Mouse (Mus musculus): ENCODE measurements around the gene Wdr60. TPM values are rescaled to one million over a fixed set of nuclear protein-coding genes. Genes with fewer than 3 reads are reported as not detected.

Wdr60 gene
- total RNA-seq (2014; fragmentation: Nextera tagmentation) (24.9 and 30.0 TPM in 2 replicates), total RNA-seq (2017) (49.5 and 68.6 TPM in 2 replicates), polyA plus RNA-seq (2012) (10.7 and 13.5 TPM in 2 replicates)

GRCm38 (mm10) chr12:116262555-116263341 lies at the start of gene Wdr60:
Wdr60 (minus strand) TSS chr12:116263022.
- ATAC-seq (ENCODE audit: extremely low read depth, insufficient number of reproducible peaks, low FRiP score, poor library complexity, severe bottlenecking) = peak; percentile 84
- Histone ChIP-seq H3K9me3 (replicated peaks) (no peaks in the 10 kb centered on the region), H3K4me3 (ENCODE audit: low read depth, low read length) (peak within 1 kb of the TSS; percentile 74), H3K4me1 (ENCODE audit: insufficient read depth, low read depth, low read length) (peaks cover 27% of the 10 kb centered on the region), H3K36me3 (replicated peaks) (peaks cover 7% of the 10 kb centered on the region), H3K27me3 (ENCODE audit: insufficient read depth, low read length) (no peaks in the 10 kb centered on the region)
- TF ChIP-seq CTCF (IDR thresholded peaks at IDR 0.05; ENCODE audit: low read depth, low read length) (no peak), GATA1 (IDR thresholded peaks at IDR 0.05; ENCODE audit: borderline replicate concordance, low read length) (no peak), POLR2AphosphoS5 (IDR thresholded peaks at IDR 0.05; ENCODE audit: insufficient replicate concordance, low read depth, low read length) (no peak)
- peak; percentile 79 for DNase-seq (ENCODE audit: low spot score)

- ATAC-seq (ENCODE audit: extremely low read depth, insufficient number of reproducible peaks, low FRiP score, poor library complexity, severe bottlenecking) = no peak
- H3K9me3 ChIP-seq (replicated peaks) = no peaks in the 10 kb centered on the region
These were observed 45.8 kb upstream of the Wdr60 start for GRCm38 (mm10) chr12:116308612-116309011.

GRCm38 (mm10) chr12:116307870-116308269 lies 45.0 kb upstream of the Wdr60 start:
- H3K4me1 ChIP-seq (ENCODE audit: insufficient read depth, low read depth, low read length) = peaks cover 17% of the 10 kb centered on the region
- peaks cover 6% of the 10 kb centered on the region for H3K36me3 ChIP-seq (replicated peaks)
- TF ChIP-seq POLR2AphosphoS5 (IDR thresholded peaks at IDR 0.05; ENCODE audit: insufficient replicate concordance, low read depth, low read length) (no peak), CTCF (IDR thresholded peaks at IDR 0.05; ENCODE audit: low read depth, low read length) (no peak), TAL1 (conservative IDR thresholded peaks at IDR 0.05; ENCODE audit: low read depth, low read length) (no peak), GATA1 (IDR thresholded peaks at IDR 0.05; ENCODE audit: borderline replicate concordance, low read length) (no peak), GATA2 (IDR thresholded peaks at IDR 0.05; ENCODE audit: borderline replicate concordance, low read depth, low read length) (no peak)
- ATAC-seq (ENCODE audit: extremely low read depth, insufficient number of reproducible peaks, low FRiP score, poor library complexity, severe bottlenecking) (no peak), DNase-seq (ENCODE audit: low spot score) (no peak)
- H3K9me3 ChIP-seq (replicated peaks) = no peaks in the 10 kb centered on the region
- no peaks in the 10 kb centered on the region for H3K27me3 ChIP-seq (ENCODE audit: insufficient read depth, low read length)
- no peak overlapping the region for H3K4me3 ChIP-seq (ENCODE audit: low read depth, low read length)

More at GRCm38 (mm10) chr12:116308612-116309011, 45.8 kb upstream of the Wdr60 start:
- DNase-seq (ENCODE audit: low spot score) = no peak
- H3K36me3 ChIP-seq (replicated peaks) = peaks cover 6% of the 10 kb centered on the region
- H3K4me3 ChIP-seq (ENCODE audit: low read depth, low read length) = no peak overlapping the region
- no peak for TF ChIP-seq CTCF (IDR thresholded peaks at IDR 0.05; ENCODE audit: low read depth, low read length)
- no peak for TF ChIP-seq TAL1 (conservative IDR thresholded peaks at IDR 0.05; ENCODE audit: low read depth, low read length)
- no peak for TF ChIP-seq GATA1 (IDR thresholded peaks at IDR 0.05; ENCODE audit: borderline replicate concordance, low read length)
- no peak for TF ChIP-seq POLR2AphosphoS5 (IDR thresholded peaks at IDR 0.05; ENCODE audit: insufficient replicate concordance, low read depth, low read length)
- no peak for TF ChIP-seq GATA2 (IDR thresholded peaks at IDR 0.05; ENCODE audit: borderline replicate concordance, low read depth, low read length)
- peaks cover 23% of the 10 kb centered on the region for H3K4me1 ChIP-seq (ENCODE audit: insufficient read depth, low read depth, low read length)
- H3K27me3 ChIP-seq (ENCODE audit: insufficient read depth, low read length) = no peaks in the 10 kb centered on the region

GRCm38 (mm10) chr12:116306042-116306441 lies 43.2 kb upstream of the Wdr60 start:
- Histone ChIP-seq H3K4me1 (ENCODE audit: insufficient read depth, low read depth, low read length) (peaks cover 20% of the 10 kb centered on the region), H3K4me3 (ENCODE audit: low read depth, low read length) (no peak overlapping the region), H3K27me3 (ENCODE audit: insufficient read depth, low read length) (no peaks in the 10 kb centered on the region), H3K9me3 (replicated peaks) (no peaks in the 10 kb centered on the region), H3K36me3 (replicated peaks) (peaks cover 6% of the 10 kb centered on the region)
- no peak for TF ChIP-seq GATA2 (IDR thresholded peaks at IDR 0.05; ENCODE audit: borderline replicate concordance, low read depth, low read length)
- TF ChIP-seq GATA1 (IDR thresholded peaks at IDR 0.05; ENCODE audit: borderline replicate concordance, low read length) = no peak
- TF ChIP-seq POLR2AphosphoS5 (IDR thresholded peaks at IDR 0.05; ENCODE audit: insufficient replicate concordance, low read depth, low read length) = no peak
- no peak for TF ChIP-seq CTCF (IDR thresholded peaks at IDR 0.05; ENCODE audit: low read depth, low read length)
- TF ChIP-seq TAL1 (conservative IDR thresholded peaks at IDR 0.05; ENCODE audit: low read depth, low read length) = no peak
- no peak for DNase-seq (ENCODE audit: low spot score)
- ATAC-seq (ENCODE audit: extremely low read depth, insufficient number of reproducible peaks, low FRiP score, poor library complexity, severe bottlenecking) = peak; percentile 91

DNA sequence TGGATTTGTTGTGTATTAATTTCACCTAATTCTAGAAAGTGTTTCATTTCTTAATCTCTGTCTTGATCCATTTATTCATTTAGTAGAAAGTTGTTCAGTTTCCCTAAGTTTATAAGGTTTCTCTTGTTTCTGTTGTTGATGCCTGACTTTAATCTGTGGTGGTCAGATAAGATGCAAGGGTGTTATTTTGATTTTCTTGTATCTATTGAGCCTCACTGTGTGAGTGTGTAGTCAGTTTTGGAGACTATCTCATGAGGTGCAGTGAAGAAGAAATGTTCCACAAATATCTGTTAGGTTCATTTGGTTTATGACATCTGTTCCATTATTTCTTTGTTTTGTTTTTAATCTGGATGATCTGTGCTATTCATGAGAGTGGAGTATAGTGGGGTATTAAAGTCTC lies 39.4 kb upstream of the Wdr60 start:
- Histone ChIP-seq H3K27me3 (ENCODE audit: insufficient read depth, low read length) (no peaks in the 10 kb centered on the region), H3K9me3 (replicated peaks) (no peaks in the 10 kb centered on the region), H3K36me3 (replicated peaks) (peaks cover 17% of the 10 kb centered on the region), H3K4me1 (ENCODE audit: insufficient read depth, low read depth, low read length) (peaks cover 19% of the 10 kb centered on the region), H3K4me3 (ENCODE audit: low read depth, low read length) (no peak overlapping the region)
- TF ChIP-seq TAL1 (conservative IDR thresholded peaks at IDR 0.05; ENCODE audit: low read depth, low read length) = no peak
- no peak for TF ChIP-seq CTCF (IDR thresholded peaks at IDR 0.05; ENCODE audit: low read depth, low read length)
- no peak for TF ChIP-seq GATA1 (IDR thresholded peaks at IDR 0.05; ENCODE audit: borderline replicate concordance, low read length)
- no peak for TF ChIP-seq GATA2 (IDR thresholded peaks at IDR 0.05; ENCODE audit: borderline replicate concordance, low read depth, low read length)
- TF ChIP-seq POLR2AphosphoS5 (IDR thresholded peaks at IDR 0.05; ENCODE audit: insufficient replicate concordance, low read depth, low read length) = no peak
- DNase-seq (ENCODE audit: low spot score) (no peak), ATAC-seq (ENCODE audit: extremely low read depth, insufficient number of reproducible peaks, low FRiP score, poor library complexity, severe bottlenecking) (0 out of 2 replicates have a peak, but pooled peaks have one; percentile 30)

GRCm38 (mm10) chr12:116299906-116300305 lies 37.1 kb upstream of the Wdr60 start:
- peaks cover 19% of the 10 kb centered on the region for H3K36me3 ChIP-seq (replicated peaks)
- H3K4me1 ChIP-seq (ENCODE audit: insufficient read depth, low read depth, low read length) = peaks cover 7% of the 10 kb centered on the region; the same call in 1 of the 2 replicates
- H3K4me3 ChIP-seq (ENCODE audit: low read depth, low read length) = no peak overlapping the region
- H3K9me3 ChIP-seq (replicated peaks) = no peaks in the 10 kb centered on the region
- ATAC-seq (ENCODE audit: extremely low read depth, insufficient number of reproducible peaks, low FRiP score, poor library complexity, severe bottlenecking) = no peak
- no peaks in the 10 kb centered on the region for H3K27me3 ChIP-seq (ENCODE audit: insufficient read depth, low read length)
- TF ChIP-seq GATA2 (IDR thresholded peaks at IDR 0.05; ENCODE audit: borderline replicate concordance, low read depth, low read length) = no peak
- no peak for TF ChIP-seq CTCF (IDR thresholded peaks at IDR 0.05; ENCODE audit: low read depth, low read length)
- TF ChIP-seq GATA1 (IDR thresholded peaks at IDR 0.05; ENCODE audit: borderline replicate concordance, low read length) = no peak
- TF ChIP-seq POLR2AphosphoS5 (IDR thresholded peaks at IDR 0.05; ENCODE audit: insufficient replicate concordance, low read depth, low read length) = no peak
- TF ChIP-seq TAL1 (conservative IDR thresholded peaks at IDR 0.05; ENCODE audit: low read depth, low read length) = no peak
- DNase-seq (ENCODE audit: low spot score) = no peak
